Mouse (Mus musculus) E14TG2a.4 (cell line): Measurements from ENCODE around the gene Gm128.

Experiments
- CTCF ChIP-seq: conservative IDR thresholded peaks from 2 replicates; pipeline ENCODE4 v1.5.1; 2014; ENCODE audit warnings: low read length
- POU5F1 ChIP-seq: IDR thresholded peaks from 2 replicates; pipeline ENCODE4 v1.6.1; 2014; ENCODE audit warnings: low read length, borderline replicate concordance

DNA sequence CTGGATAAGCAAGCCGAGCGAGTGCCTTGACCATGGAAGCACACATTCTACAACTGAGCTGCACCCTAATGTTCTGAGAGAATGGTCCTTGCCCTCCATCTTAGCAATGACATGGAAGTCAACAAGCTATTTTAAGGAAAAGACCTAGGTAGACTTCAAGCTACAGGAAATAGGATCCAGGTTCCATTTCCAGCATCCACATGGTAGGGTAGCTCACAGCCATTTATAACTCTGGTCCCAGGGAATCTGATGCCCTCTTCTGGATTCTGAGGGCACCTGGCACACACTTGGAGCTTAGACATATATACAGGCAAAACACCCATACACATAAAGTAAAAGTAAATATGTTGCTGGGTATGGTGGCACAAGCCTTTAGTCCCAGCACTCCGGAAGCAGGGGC, 24.7 kb upstream of the Gm128 start:
- TF ChIP-seq CTCF: no peak
- no peak for TF ChIP-seq POU5F1
